Mouse (Mus musculus) heart, embryonic 13.5 days (tissue): ENCODE measurements around the gene Smu1. TPM values are rescaled to one million over a fixed set of nuclear protein-coding genes. Genes with fewer than 3 reads are reported as not detected.

Experiments used
- ATAC-seq: fragments of 200-750 bp; cut with Nextera tagmentation; 2 replicates; pipeline ENCODE4 v1.8.0; 2017; ENCODE audit warnings: moderate TSS enrichment; ENCODE audit not compliant: insufficient number of reproducible peaks, low FRiP score, low TSS enrichment; ENCODE audit errors: extremely low read depth
- H3K27ac ChIP-seq: fragments of 300-500 bp; sonication (generic); replicated peaks from 2 replicates; pipeline ENCODE4 v1.5.1; 2015; ENCODE audit warnings: moderate library complexity, mild to moderate bottlenecking, inconsistent platforms
- H3K27me3 ChIP-seq: fragments of 300-500 bp; sonication (generic); replicated peaks from 2 replicates; pipeline ENCODE4 v1.6.1; 2015; ENCODE audit warnings: mild to moderate bottlenecking, inconsistent platforms
- H3K36me3 ChIP-seq: fragments of 300-500 bp; sonication (generic); 2 replicates; pipeline ENCODE4 v1.6.1; 2015; ENCODE audit warnings: mild to moderate bottlenecking, inconsistent platforms
- H3K4me1 ChIP-seq: fragments of 300-500 bp; sonication (generic); 2 replicates; pipeline ENCODE4 v1.6.1; 2015; ENCODE audit warnings: inconsistent platforms
- H3K4me2 ChIP-seq: fragments of 300-500 bp; sonication (generic); 2 replicates; pipeline ENCODE4 v1.6.1; 2015; ENCODE audit warnings: inconsistent platforms, mild to moderate bottlenecking, moderate library complexity
- H3K4me3 ChIP-seq: fragments of 300-500 bp; sonication (generic); 2 replicates; pipeline ENCODE4 v1.5.1; 2015; ENCODE audit warnings: moderate library complexity, mild to moderate bottlenecking, inconsistent platforms
- H3K9ac ChIP-seq: fragments of 300-500 bp; sonication (generic); 2 replicates; pipeline ENCODE4 v1.6.1; 2015; ENCODE audit warnings: inconsistent platforms, mild to moderate bottlenecking, moderate library complexity
- H3K9me3 ChIP-seq: fragments of 300-500 bp; sonication (generic); 2 replicates; pipeline ENCODE4 v1.6.1; 2016; ENCODE audit warnings: inconsistent platforms
- WGBS: fragments of 180-500 bp; shearing (Covaris S2); methylation state at CpG from one replicate; pipeline ENCODE4 v1.1.7; 2015; ENCODE audit warnings: mixed read lengths; 5-methylcytosine and 5-hydroxymethylcytosine counted together
- polyA plus RNA-seq: library from polyadenylated mRNA; unstranded; fragments of >200 nt; fragmentation: Nextera tagmentation; extraction: Ambion mirVana; gene quantifications from 2 replicates; pipeline ENCODE4 v1.2.1, GENCODE M21; 2015

Gene Smu1
- polyA plus RNA-seq, 1 experiment from 2014 or later = 95.7 TPM

- Histone ChIP-seq H3K9me3 (no peaks in the 10 kb centered on the region), H3K27me3 (peaks cover 13% of the 10 kb centered on the region), H3K9ac (peak overlapping the region; percentile 97), H3K27ac (peak overlapping the region; percentile 63), H3K4me2 (peak overlapping the region; percentile 89), H3K4me1 (peaks cover 7% of the 10 kb centered on the region), H3K36me3 (peaks cover 37% of the 10 kb centered on the region), H3K4me3 (peak overlapping the region; percentile 99)
- peak; percentile 54 for ATAC-seq
- under 1% methylated on average over 39 of the region's 39 CpGs for WGBS
These were observed 455 bp downstream of the Smu1 start for GRCm38 (mm10) chr4:40757157-40757779.

GRCm38 (mm10) chr4:40735351-40735750, 22.4 kb downstream of the Smu1 start:
- no peak for ATAC-seq
- peaks cover 10% of the 10 kb centered on the region for H3K4me1 ChIP-seq
- WGBS = 55% methylated on average over 1 of the region's 1 CpGs
- no peaks in the 10 kb centered on the region for H3K9me3 ChIP-seq
- H3K27me3 ChIP-seq = no peaks in the 10 kb centered on the region
- H3K4me3 ChIP-seq = no peak overlapping the region
- no peak overlapping the region for H3K9ac ChIP-seq
- H3K4me2 ChIP-seq = no peak overlapping the region
- H3K36me3 ChIP-seq = peaks cover 91% of the 10 kb centered on the region
- no peak overlapping the region for H3K27ac ChIP-seq

GRCm38 (mm10) chr4:40731262-40731661, 26.5 kb downstream of the Smu1 start:
- H3K36me3 ChIP-seq = peaks cover 94% of the 10 kb centered on the region
- ATAC-seq = no peak

GRCm38 (mm10) chr4:40727247-40727646, 30.5 kb downstream of the Smu1 start:
- peaks cover 37% of the 10 kb centered on the region for H3K4me1 ChIP-seq
- H3K36me3 ChIP-seq = peaks cover 81% of the 10 kb centered on the region
- H3K27ac ChIP-seq = no peak overlapping the region
- no peak overlapping the region for H3K9ac ChIP-seq
- no peak overlapping the region for H3K4me2 ChIP-seq
- 82% methylated on average over 1 of the region's 1 CpGs for WGBS
- no peaks in the 10 kb centered on the region for H3K27me3 ChIP-seq
- H3K4me3 ChIP-seq = no peak overlapping the region
- no peaks in the 10 kb centered on the region for H3K9me3 ChIP-seq
- ATAC-seq = no peak

More at GRCm38 (mm10) chr4:40731262-40731661, 26.5 kb downstream of the Smu1 start:
- Histone ChIP-seq H3K27ac (no peak overlapping the region), H3K4me2 (no peak overlapping the region), H3K9ac (no peak overlapping the region), H3K4me1 (peaks cover 16% of the 10 kb centered on the region), H3K27me3 (no peaks in the 10 kb centered on the region), H3K9me3 (no peaks in the 10 kb centered on the region), H3K4me3 (no peak overlapping the region)

- peaks cover 48% of the 10 kb centered on the region for H3K4me1 ChIP-seq
- H3K27ac ChIP-seq = no peak overlapping the region
- no peak for ATAC-seq
- no peaks in the 10 kb centered on the region for H3K9me3 ChIP-seq
- H3K9ac ChIP-seq = no peak overlapping the region
- peak overlapping the region; percentile 84 for H3K4me2 ChIP-seq
- peaks cover 64% of the 10 kb centered on the region for H3K36me3 ChIP-seq
- no peaks in the 10 kb centered on the region for H3K27me3 ChIP-seq
- H3K4me3 ChIP-seq = peak overlapping the region; percentile 78; the same call in 1 of the 2 replicates
These were observed 32.2 kb downstream of the Smu1 start for GRCm38 (mm10) chr4:40725554-40725953.

- Histone ChIP-seq H3K4me2 (peak overlapping the region; percentile 84), H3K9me3 (no peaks in the 10 kb centered on the region), H3K27me3 (no peaks in the 10 kb centered on the region), H3K36me3 (peaks cover 60% of the 10 kb centered on the region), H3K27ac (no peak overlapping the region), H3K4me3 (peak overlapping the region; percentile 78), H3K4me1 (peaks cover 48% of the 10 kb centered on the region), H3K9ac (peak overlapping the region; percentile 95; the same call in 1 of the 2 replicates)
- ATAC-seq = no peak
- 80% methylated on average over 7 of the region's 7 CpGs for WGBS
These were observed 32.6 kb downstream of the Smu1 start for GRCm38 (mm10) chr4:40725141-40725540.

GRCm38 (mm10) chr4:40722687-40723460, 34.8 kb downstream of the Smu1 start:
- Histone ChIP-seq H3K9ac (peak overlapping the region; percentile 95), H3K9me3 (no peaks in the 10 kb centered on the region), H3K4me1 (peaks cover 48% of the 10 kb centered on the region), H3K4me3 (peak overlapping the region; percentile 78), H3K4me2 (peak overlapping the region; percentile 84), H3K27ac (peak overlapping the region; percentile 99), H3K27me3 (no peaks in the 10 kb centered on the region), H3K36me3 (peaks cover 39% of the 10 kb centered on the region)
- under 1% methylated on average over 58 of the region's 62 CpGs for WGBS
- ATAC-seq = peak; percentile 78

- WGBS = under 1% methylated on average over 50 of the region's 54 CpGs
- H3K4me2 ChIP-seq = peak within 1 kb of the TSS; percentile 84
These were observed 35.6 kb downstream of the Smu1 start, which contains the start of gene Dnaja1 for GRCm38 (mm10) chr4:40722011-40722666. Gene Dnaja1, plus strand, starts transcription at chr4:40722150.

GRCm38 (mm10) chr4:40720910-40721309, 36.8 kb downstream of the Smu1 start:
- 0 out of 2 replicates have a peak overlapping the region, but pooled peaks have one; percentile 84 for H3K4me2 ChIP-seq
- H3K9ac ChIP-seq = no peak overlapping the region
- 88% methylated on average over 8 of the region's 8 CpGs for WGBS
- no peak overlapping the region for H3K4me3 ChIP-seq
- peak overlapping the region; percentile 99; the same call in 1 of the 2 replicates for H3K27ac ChIP-seq
- peaks cover 38% of the 10 kb centered on the region for H3K4me1 ChIP-seq
- no peaks in the 10 kb centered on the region for H3K27me3 ChIP-seq
- no peak for ATAC-seq
- H3K9me3 ChIP-seq = no peaks in the 10 kb centered on the region
- peaks cover 19% of the 10 kb centered on the region for H3K36me3 ChIP-seq

More at GRCm38 (mm10) chr4:40722011-40722666, 35.6 kb downstream of the Smu1 start, which contains the start of gene Dnaja1:
- Histone ChIP-seq H3K27ac (peak within 1 kb of the TSS; percentile 99), H3K4me1 (peaks cover 44% of the 10 kb centered on the region), H3K27me3 (no peaks in the 10 kb centered on the region), H3K9ac (peak within 1 kb of the TSS; percentile 95), H3K9me3 (no peaks in the 10 kb centered on the region), H3K4me3 (peak within 1 kb of the TSS; percentile 78), H3K36me3 (peaks cover 31% of the 10 kb centered on the region)
- ATAC-seq = peak; percentile 92

- H3K4me2 ChIP-seq = no peak overlapping the region
- H3K9me3 ChIP-seq = no peaks in the 10 kb centered on the region
- H3K36me3 ChIP-seq = no peaks in the 10 kb centered on the region
- H3K27me3 ChIP-seq = no peaks in the 10 kb centered on the region
- no peak overlapping the region for H3K4me3 ChIP-seq
- H3K4me1 ChIP-seq = peaks cover 13% of the 10 kb centered on the region
- 83% methylated on average over 3 of the region's 3 CpGs for WGBS
- H3K9ac ChIP-seq = no peak overlapping the region
- H3K27ac ChIP-seq = no peak overlapping the region
- ATAC-seq = no peak
These were observed 40.6 kb downstream of the Smu1 start for GRCm38 (mm10) chr4:40717141-40717540.

GRCm38 (mm10) chr4:40703710-40704275, 53.9 kb downstream of the Smu1 start:
- H3K27ac ChIP-seq = peak overlapping the region; percentile 95
- H3K4me1 ChIP-seq = peaks cover 26% of the 10 kb centered on the region
- 32% methylated on average over 9 of the region's 9 CpGs for WGBS
- peak overlapping the region; percentile 76 for H3K4me2 ChIP-seq
- H3K4me3 ChIP-seq = peak overlapping the region; percentile 65
- ATAC-seq = no peak
- no peaks in the 10 kb centered on the region for H3K9me3 ChIP-seq
- H3K36me3 ChIP-seq = 0 out of 2 replicates have a peak, but pooled peaks cover 3% of the 10 kb centered on the region
- H3K9ac ChIP-seq = peak overlapping the region; percentile 79
- no peaks in the 10 kb centered on the region for H3K27me3 ChIP-seq
